Mouse (Mus musculus) adrenal gland, postnatal 10 days (tissue): ENCODE results near the gene Htr6. TPM values are rescaled to one million over a fixed set of nuclear protein-coding genes. Genes with fewer than 3 reads are reported as not detected.

ENCODE experiments used
- DNase-seq: peaks from one replicate; pipeline ENCODE4 v3.0.0; 2021; ENCODE audit warnings: mixed read lengths
- long read RNA-seq, 2 experiments: library from polyadenylated mRNA; stranded (forward); transcript quantifications; one replicate each; pipeline ENCODE4 v2.0.0; 2021
- total RNA-seq, 2 experiments: library from RNA; stranded (reverse); gene quantifications; 2 replicates each; pipeline ENCODE4 v1.2.3; 2021

The Htr6 gene
- under 1 TPM in 1 of 2 experiments, not detected in 1; 0.45 TPM for total RNA-seq
- long read RNA-seq, experiment 1, result 0 reads
- long read RNA-seq, experiment 2, result 0 reads

GRCm38 (mm10) chr4:139075041-139075711 lies at the start of gene Htr6:
TSS of gene Htr6 (minus strand) at chr4:139075570.
- no peak for DNase-seq

GRCm38 (mm10) chr4:139124940-139125339 lies 49.6 kb upstream of the Htr6 start:
- no peak for DNase-seq

- DNase-seq, result no peak
Observed at GRCm38 (mm10) chr4:139122557-139122956, 47.2 kb upstream of the Htr6 start.

- no peak for DNase-seq
Observed at GRCm38 (mm10) chr4:139120998-139121397, 45.6 kb upstream of the Htr6 start.

GRCm38 (mm10) chr4:139120281-139120814 lies 45.0 kb upstream of the Htr6 start:
- no peak for DNase-seq

GRCm38 (mm10) chr4:139116356-139117063 lies 41.1 kb upstream of the Htr6 start:
- no peak for DNase-seq

- no peak for DNase-seq
Observed at GRCm38 (mm10) chr4:139115721-139116120, 40.4 kb upstream of the Htr6 start.

- no peak for DNase-seq
Observed at GRCm38 (mm10) chr4:139112482-139112881, 37.1 kb upstream of the Htr6 start.

GRCm38 (mm10) chr4:139111421-139111820 lies 36.1 kb upstream of the Htr6 start:
- no peak for DNase-seq

- DNase-seq, result no peak
Observed at GRCm38 (mm10) chr4:139110858-139111257, 35.5 kb upstream of the Htr6 start.

- DNase-seq, result no peak
Observed at GRCm38 (mm10) chr4:139105453-139105852, 30.1 kb upstream of the Htr6 start.

GRCm38 (mm10) chr4:139101546-139101945 lies 26.2 kb upstream of the Htr6 start:
- no peak for DNase-seq

GRCm38 (mm10) chr4:139100326-139100725 lies 25.0 kb upstream of the Htr6 start:
- DNase-seq, result no peak

- no peak for DNase-seq
Observed at GRCm38 (mm10) chr4:139096201-139096600, 20.8 kb upstream of the Htr6 start.

GRCm38 (mm10) chr4:139095406-139095805 lies 20.0 kb upstream of the Htr6 start:
- DNase-seq, result peak; percentile 59

GRCm38 (mm10) chr4:139093196-139093530 lies 17.8 kb upstream of the Htr6 start:
- no peak for DNase-seq

GRCm38 (mm10) chr4:139092356-139093195 lies 17.2 kb upstream of the Htr6 start, which contains the start of gene Nbl1:
TSS of gene Nbl1 (minus strand) at chr4:139092993.
- DNase-seq, result peak; percentile 80

GRCm38 (mm10) chr4:139091478-139092355 lies 16.3 kb upstream of the Htr6 start:
- peak; percentile 55 for DNase-seq

GRCm38 (mm10) chr4:139091066-139091465 lies 15.7 kb upstream of the Htr6 start:
- no peak for DNase-seq

- DNase-seq, result no peak
Observed at GRCm38 (mm10) chr4:139090303-139090940, 15.1 kb upstream of the Htr6 start.
